Mouse (Mus musculus) embryonic facial prominence, embryonic 11.5 days (tissue): ENCODE data around the gene Robo1. TPM values are rescaled to one million over a fixed set of nuclear protein-coding genes. Genes with fewer than 3 reads are reported as not detected.
A peak's percentile ranks its signal among the peaks of the same experiment; 100 is the strongest.

Source experiments
- ATAC-seq: fragments of 200-750 bp; cut with Nextera tagmentation; replicated peaks from 2 replicates; pipeline ENCODE4 v1.8.0; 2017; ENCODE audit warnings: low read depth; ENCODE audit not compliant: insufficient number of reproducible peaks, low FRiP score, low TSS enrichment
- DNase-seq: peaks from one replicate; pipeline ENCODE4 v3.0.0-alpha.2; 2015; ENCODE audit warnings: low spot score
- H3K27ac ChIP-seq: fragments of 300-500 bp; sonication (generic); replicated peaks from 2 replicates; pipeline ENCODE4 v1.5.1; 2014; ENCODE audit warnings: mild to moderate bottlenecking, low read depth, low read length, control low read depth
- H3K27me3 ChIP-seq: fragments of 300-500 bp; sonication (generic); 2 replicates; pipeline ENCODE4 v1.6.1; 2014; ENCODE audit warnings: mild to moderate bottlenecking, low read length, moderate library complexity, mixed read lengths; ENCODE audit not compliant: control insufficient read depth, insufficient read depth
- H3K36me3 ChIP-seq: fragments of 300-500 bp; sonication (generic); replicated peaks from 2 replicates; pipeline ENCODE4 v1.6.1; 2014; ENCODE audit warnings: low read depth, mild to moderate bottlenecking, low read length, moderate library complexity, mixed read lengths; ENCODE audit not compliant: control insufficient read depth, insufficient read depth
- H3K4me1 ChIP-seq: fragments of 300-500 bp; sonication (generic); 2 replicates; pipeline ENCODE4 v1.6.1; 2014; ENCODE audit warnings: low read length, mixed read lengths; ENCODE audit not compliant: control insufficient read depth, insufficient read depth
- H3K4me2 ChIP-seq: fragments of 300-500 bp; sonication (generic); 2 replicates; pipeline ENCODE4 v1.6.1; 2014; ENCODE audit warnings: low read depth, mild to moderate bottlenecking, control low read depth, low read length, moderate library complexity
- H3K4me3 ChIP-seq: fragments of 300-500 bp; sonication (generic); 2 replicates; pipeline ENCODE4 v1.5.1; 2014; ENCODE audit warnings: low read depth, low read length, control low read depth
- H3K9ac ChIP-seq: fragments of 300-500 bp; sonication (generic); replicated peaks from 2 replicates; pipeline ENCODE4 v1.6.1; 2014; ENCODE audit warnings: mild to moderate bottlenecking, control low read depth, low read length
- H3K9me3 ChIP-seq: fragments of 300-500 bp; sonication (generic); replicated peaks from 2 replicates; pipeline ENCODE4 v1.6.1; 2016; ENCODE audit warnings: mild to moderate bottlenecking, low read length, inconsistent platforms, mixed read lengths; ENCODE audit not compliant: control insufficient read depth
- WGBS: fragments of 180-500 bp; shearing (Covaris S2); extraction: QIAGEN DNeasy Blood & Tissue Kit; methylation state at CpG from one replicate; pipeline ENCODE4 v1.1.7; 2014; 5-methylcytosine and 5-hydroxymethylcytosine counted together
- polyA plus RNA-seq: library from polyadenylated mRNA; unstranded; fragments of >200 nt; fragmentation: Nextera tagmentation; extraction: Ambion mirVana; gene quantifications from 2 replicates; pipeline ENCODE4 v1.2.1, GENCODE M21; 2014

Gene Robo1
- polyA plus RNA-seq, 1 experiment from 2014 or later, result 50.0 TPM

- 37% methylated on average over 5 of the region's 5 CpGs for WGBS
- no peak for DNase-seq
Measured at GRCm38 (mm10) chr16:72411669-72412270, 103.7 kb downstream of the Robo1 start.

GRCm38 (mm10) chr16:72412879-72413278 is 104.8 kb downstream of the Robo1 start:
- Histone ChIP-seq H3K9ac (no peak overlapping the region), H3K4me1 (no peaks in the 10 kb centered on the region), H3K27ac (no peak overlapping the region), H3K36me3 (no peaks in the 10 kb centered on the region), H3K9me3 (no peaks in the 10 kb centered on the region), H3K4me3 (no peak overlapping the region), H3K4me2 (no peak overlapping the region), H3K27me3 (no peaks in the 10 kb centered on the region)
- no peak for DNase-seq
- WGBS, result 57% methylated on average over 7 of the region's 7 CpGs
- no peak for ATAC-seq

More at GRCm38 (mm10) chr16:72411669-72412270, 103.7 kb downstream of the Robo1 start:
- H3K4me2 ChIP-seq, result no peak overlapping the region
- H3K27ac ChIP-seq, result no peak overlapping the region
- no peaks in the 10 kb centered on the region for H3K36me3 ChIP-seq
- no peak overlapping the region for H3K4me3 ChIP-seq
- no peak overlapping the region for H3K9ac ChIP-seq
- no peaks in the 10 kb centered on the region for H3K4me1 ChIP-seq
- no peaks in the 10 kb centered on the region for H3K27me3 ChIP-seq
- H3K9me3 ChIP-seq, result no peaks in the 10 kb centered on the region
- ATAC-seq, result no peak

- Histone ChIP-seq H3K27me3 (no peaks in the 10 kb centered on the region), H3K9ac (no peak overlapping the region), H3K9me3 (no peaks in the 10 kb centered on the region), H3K4me2 (no peak overlapping the region), H3K27ac (no peak overlapping the region), H3K4me1 (no peaks in the 10 kb centered on the region), H3K36me3 (no peaks in the 10 kb centered on the region), H3K4me3 (no peak overlapping the region)
- peak; percentile 21 for DNase-seq
- no peak for ATAC-seq
- 66% methylated on average over 5 of the region's 5 CpGs for WGBS
Measured at GRCm38 (mm10) chr16:72419328-72420066, 111.4 kb downstream of the Robo1 start.

- Histone ChIP-seq H3K4me2 (no peak overlapping the region), H3K36me3 (no peaks in the 10 kb centered on the region), H3K9ac (no peak overlapping the region), H3K27ac (no peak overlapping the region), H3K27me3 (no peaks in the 10 kb centered on the region), H3K9me3 (no peaks in the 10 kb centered on the region), H3K4me3 (no peak overlapping the region), H3K4me1 (no peaks in the 10 kb centered on the region)
- WGBS, result 74% methylated on average over 4 of the region's 4 CpGs
- DNase-seq (no peak), ATAC-seq (no peak)
Measured at GRCm38 (mm10) chr16:72422426-72422825, 114.3 kb downstream of the Robo1 start.

- H3K27me3 ChIP-seq, result no peaks in the 10 kb centered on the region
- H3K4me2 ChIP-seq, result no peak overlapping the region
- DNase-seq (peak; percentile 36), ATAC-seq (no peak)
- H3K36me3 ChIP-seq, result no peaks in the 10 kb centered on the region
- no peaks in the 10 kb centered on the region for H3K9me3 ChIP-seq
- H3K4me1 ChIP-seq, result no peaks in the 10 kb centered on the region
- H3K27ac ChIP-seq, result no peak overlapping the region
- H3K4me3 ChIP-seq, result no peak overlapping the region
- no peak overlapping the region for H3K9ac ChIP-seq
Measured at GRCm38 (mm10) chr16:72434396-72434795, 126.3 kb downstream of the Robo1 start.

GRCm38 (mm10) chr16:72444428-72445135 is 136.5 kb downstream of the Robo1 start:
- DNase-seq (no peak), ATAC-seq (no peak)
- no peak overlapping the region for H3K4me2 ChIP-seq
- H3K4me3 ChIP-seq, result no peak overlapping the region
- 74% methylated on average over 18 of the region's 18 CpGs for WGBS
- H3K36me3 ChIP-seq, result no peaks in the 10 kb centered on the region
- no peaks in the 10 kb centered on the region for H3K4me1 ChIP-seq
- H3K27ac ChIP-seq, result no peak overlapping the region
- H3K27me3 ChIP-seq, result no peaks in the 10 kb centered on the region
- no peak overlapping the region for H3K9ac ChIP-seq
- no peaks in the 10 kb centered on the region for H3K9me3 ChIP-seq

GRCm38 (mm10) chr16:72458155-72458554 is 150.0 kb downstream of the Robo1 start:
- WGBS, result 52% methylated on average over 10 of the region's 10 CpGs
- no peaks in the 10 kb centered on the region for H3K4me1 ChIP-seq
- H3K27me3 ChIP-seq, result no peaks in the 10 kb centered on the region
- H3K4me3 ChIP-seq, result no peak overlapping the region
- H3K9me3 ChIP-seq, result no peaks in the 10 kb centered on the region
- H3K36me3 ChIP-seq, result no peaks in the 10 kb centered on the region
- no peak overlapping the region for H3K27ac ChIP-seq
- no peak for DNase-seq
- no peak for ATAC-seq
- no peak overlapping the region for H3K9ac ChIP-seq
- H3K4me2 ChIP-seq, result no peak overlapping the region

- Histone ChIP-seq H3K36me3 (no peaks in the 10 kb centered on the region), H3K4me1 (no peaks in the 10 kb centered on the region), H3K4me3 (no peak overlapping the region), H3K27ac (no peak overlapping the region), H3K9me3 (no peaks in the 10 kb centered on the region), H3K27me3 (no peaks in the 10 kb centered on the region), H3K4me2 (no peak overlapping the region), H3K9ac (no peak overlapping the region)
- 15% methylated on average over 10 of the region's 10 CpGs for WGBS
- DNase-seq (peak; percentile 67), ATAC-seq (no peak; the same call in 1 of the 2 replicates)
Measured at GRCm38 (mm10) chr16:72458576-72458975, 150.5 kb downstream of the Robo1 start.
